Mouse (Mus musculus): ENCODE results near the gene Bri3.
A peak's percentile ranks its signal among the peaks of the same experiment; 100 is the strongest.

The Bri3 gene

GRCm38 (mm10) chr5:144234222-144234621 is 10.0 kb upstream of the Bri3 start:
- no peak for DNase-seq (ENCODE audit: extremely low read depth, low read depth, low spot score)

GRCm38 (mm10) chr5:144234714-144235113 is 9.5 kb upstream of the Bri3 start:
- peak; percentile 67 for DNase-seq (ENCODE audit: extremely low read depth, low read depth, low spot score)

- no peak for DNase-seq (ENCODE audit: extremely low read depth, low read depth, low spot score)
Observed at GRCm38 (mm10) chr5:144238969-144239368, 5.3 kb upstream of the Bri3 start.

- DNase-seq (ENCODE audit: extremely low read depth, low read depth, low spot score), result no peak
Observed at GRCm38 (mm10) chr5:144245592-144245991, 1.4 kb downstream of the Bri3 start.

GRCm38 (mm10) chr5:144246669-144247068 is 2.4 kb downstream of the Bri3 start:
- no peak for DNase-seq (ENCODE audit: extremely low read depth, low read depth, low spot score)

GRCm38 (mm10) chr5:144247307-144247706 is 3.1 kb downstream of the Bri3 start:
- no peak for DNase-seq (ENCODE audit: extremely low read depth, low read depth, low spot score)

- DNase-seq (ENCODE audit: extremely low read depth, low read depth, low spot score), result no peak
Observed at GRCm38 (mm10) chr5:144247906-144248585, 3.8 kb downstream of the Bri3 start.

- no peak for DNase-seq (ENCODE audit: extremely low read depth, low read depth, low spot score)
Observed at GRCm38 (mm10) chr5:144249871-144250270, 5.6 kb downstream of the Bri3 start.

- no peak for DNase-seq (ENCODE audit: extremely low read depth, low read depth, low spot score)
Observed at GRCm38 (mm10) chr5:144251876-144252577, 7.8 kb downstream of the Bri3 start.

GRCm38 (mm10) chr5:144253212-144253611 is 9.0 kb downstream of the Bri3 start:
- no peak for DNase-seq (ENCODE audit: extremely low read depth, low read depth, low spot score)

GRCm38 (mm10) chr5:144254122-144254810 is 10.0 kb downstream of the Bri3 start:
- DNase-seq (ENCODE audit: extremely low read depth, low read depth, low spot score), result peak; percentile 40

GRCm38 (mm10) chr5:144254811-144255631 is 10.8 kb downstream of the Bri3 start:
- no peak for DNase-seq (ENCODE audit: extremely low read depth, low read depth, low spot score)

- DNase-seq (ENCODE audit: extremely low read depth, low read depth, low spot score), result no peak
Observed at GRCm38 (mm10) chr5:144255632-144256540, 11.6 kb downstream of the Bri3 start.

- no peak for DNase-seq (ENCODE audit: extremely low read depth, low read depth, low spot score)
Observed at GRCm38 (mm10) chr5:144256541-144256870, 12.3 kb downstream of the Bri3 start.

GRCm38 (mm10) chr5:144256888-144257287 is 12.7 kb downstream of the Bri3 start:
- DNase-seq (ENCODE audit: extremely low read depth, low read depth, low spot score), result no peak

GRCm38 (mm10) chr5:144257451-144258110 is 13.3 kb downstream of the Bri3 start:
- DNase-seq (ENCODE audit: extremely low read depth, low read depth, low spot score), result no peak

GRCm38 (mm10) chr5:144258131-144258611 is 13.9 kb downstream of the Bri3 start:
- DNase-seq (ENCODE audit: extremely low read depth, low read depth, low spot score), result no peak

- DNase-seq (ENCODE audit: extremely low read depth, low read depth, low spot score), result no peak
Observed at GRCm38 (mm10) chr5:144258687-144259086, 14.4 kb downstream of the Bri3 start.

- no peak for DNase-seq (ENCODE audit: extremely low read depth, low read depth, low spot score)
Observed at GRCm38 (mm10) chr5:144259228-144259627, 15.0 kb downstream of the Bri3 start.

- no peak for DNase-seq (ENCODE audit: extremely low read depth, low read depth, low spot score)
Observed at GRCm38 (mm10) chr5:144260464-144260863, 16.2 kb downstream of the Bri3 start.

All from fat pad, adult 2 months (tissue).